Mouse (Mus musculus): ENCODE results near the gene Slc1a3. TPM values are rescaled to one million over a fixed set of nuclear protein-coding genes. Genes with fewer than 3 reads are reported as not detected.
A peak's percentile ranks its signal among the peaks of the same experiment; 100 is the strongest.

Gene Slc1a3
- polyA plus RNA-seq, 1 experiment = 22.8 TPM

DNA sequence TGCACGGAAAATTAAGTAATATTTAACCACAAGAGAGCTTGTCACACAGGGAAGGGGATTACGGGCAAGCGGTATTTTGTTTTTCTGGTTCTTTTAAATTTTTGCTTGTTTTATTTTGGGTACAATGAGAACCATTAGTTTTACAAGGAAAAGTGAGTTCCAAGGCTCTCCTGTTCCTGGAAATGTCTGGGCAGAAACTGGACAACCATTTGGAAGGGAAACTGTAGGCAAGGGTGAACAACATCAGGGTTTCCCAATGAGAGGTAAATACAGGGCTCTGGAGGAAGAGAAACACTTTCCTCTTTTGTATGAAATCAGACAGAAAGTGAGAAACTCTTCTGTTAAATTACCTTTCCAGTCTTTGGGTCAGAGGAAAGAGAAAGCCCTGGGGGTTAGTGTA, 27.7 kb downstream of the Slc1a3 start:
- TF ChIP-seq CTCF (IDR thresholded peaks at IDR 0.05; ENCODE audit: borderline replicate concordance, insufficient read depth, low read length) (no peak), POLR2A (IDR thresholded peaks at IDR 0.05; ENCODE audit: low read depth, low read length) (no peak)
- H3K4me3 ChIP-seq (ENCODE audit: insufficient read depth, low read length) = no peak overlapping the region
- H3K4me1 ChIP-seq (ENCODE audit: control insufficient read depth, insufficient read depth, low read length) = peaks cover 6% of the 10 kb centered on the region
- no peak overlapping the region; the same call in 1 of the 2 replicates for H3K27ac ChIP-seq (ENCODE audit: insufficient read depth, low read length)

DNA sequence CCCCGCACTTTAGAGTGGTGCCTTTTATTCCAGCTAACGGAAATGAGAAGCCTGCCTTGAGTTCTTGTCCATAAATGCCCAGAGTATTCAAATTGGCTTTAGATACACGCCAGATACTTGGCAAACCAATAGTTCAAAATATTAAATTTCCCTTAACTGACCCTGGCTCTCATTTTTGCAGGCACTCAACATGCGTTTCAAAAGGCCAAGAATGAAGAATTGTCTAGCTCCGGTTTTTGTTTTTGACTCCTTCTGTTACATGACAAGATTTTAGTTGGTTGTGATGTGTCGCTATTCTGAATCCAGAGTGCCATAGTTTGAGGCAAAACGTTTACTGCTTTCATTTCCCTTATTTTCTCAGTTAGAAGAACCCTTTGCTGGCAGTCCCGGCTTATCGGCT, 28.1 kb downstream of the Slc1a3 start:
- Histone ChIP-seq H3K4me1 (ENCODE audit: control insufficient read depth, insufficient read depth, low read length) (peaks cover 6% of the 10 kb centered on the region), H3K27ac (ENCODE audit: insufficient read depth, low read length) (no peak overlapping the region; the same call in 1 of the 2 replicates), H3K4me3 (ENCODE audit: insufficient read depth, low read length) (no peak overlapping the region)
- TF ChIP-seq POLR2A (IDR thresholded peaks at IDR 0.05; ENCODE audit: low read depth, low read length) (no peak), CTCF (IDR thresholded peaks at IDR 0.05; ENCODE audit: borderline replicate concordance, insufficient read depth, low read length) (no peak)

DNA sequence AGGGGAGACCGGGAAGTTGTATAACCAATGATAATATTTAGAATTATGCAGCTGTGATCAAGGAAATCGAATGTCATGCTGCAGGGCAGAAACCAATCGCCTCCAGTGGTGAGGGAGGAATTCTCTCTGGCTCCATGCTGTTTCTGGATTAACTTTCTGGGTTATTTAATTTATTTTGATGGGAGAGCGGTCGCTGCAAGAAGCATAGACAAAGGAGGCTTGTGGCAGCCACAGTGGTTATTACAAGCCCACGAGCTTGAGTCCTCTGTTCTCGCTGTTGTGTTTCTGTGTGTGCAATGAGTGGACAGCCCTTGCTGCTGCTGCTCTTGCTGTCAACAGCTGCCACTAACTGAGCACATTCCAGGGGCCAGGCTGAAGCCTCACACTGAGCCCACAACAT, 28.6 kb downstream of the Slc1a3 start:
- TF ChIP-seq CTCF (IDR thresholded peaks at IDR 0.05; ENCODE audit: borderline replicate concordance, insufficient read depth, low read length) (no peak), POLR2A (IDR thresholded peaks at IDR 0.05; ENCODE audit: low read depth, low read length) (no peak)

DNA sequence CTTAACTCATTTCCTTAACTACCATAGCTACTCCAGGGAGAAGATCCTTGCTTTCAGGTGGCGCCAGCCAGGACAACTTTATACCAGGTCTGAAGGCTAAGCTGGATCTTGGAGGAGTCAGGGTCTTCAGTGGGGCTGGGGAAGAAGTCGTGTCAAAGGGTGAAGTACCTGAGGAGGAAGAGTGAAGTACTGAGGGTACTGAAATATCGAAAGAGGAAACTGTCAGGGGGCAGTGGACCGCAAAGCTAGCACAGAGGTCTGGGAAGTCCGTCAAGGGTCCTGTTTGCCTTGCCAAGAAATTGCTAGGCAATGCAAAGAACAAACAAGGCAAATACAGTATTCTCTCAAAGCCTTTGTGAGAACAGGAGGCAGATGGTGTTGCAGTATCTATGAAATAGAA, 29.6 kb downstream of the Slc1a3 start:
- Histone ChIP-seq H3K4me1 (ENCODE audit: control insufficient read depth, insufficient read depth, low read length) (peaks cover 13% of the 10 kb centered on the region), H3K4me3 (ENCODE audit: insufficient read depth, low read length) (no peak overlapping the region)
- TF ChIP-seq CTCF (IDR thresholded peaks at IDR 0.05; ENCODE audit: borderline replicate concordance, insufficient read depth, low read length) (no peak), POLR2A (IDR thresholded peaks at IDR 0.05; ENCODE audit: low read depth, low read length) (no peak)

More for the DNA sequence above, 28.6 kb downstream of the Slc1a3 start:
- peaks cover 6% of the 10 kb centered on the region for H3K4me1 ChIP-seq (ENCODE audit: control insufficient read depth, insufficient read depth, low read length)
- H3K27ac ChIP-seq (ENCODE audit: insufficient read depth, low read length) = no peak overlapping the region
- H3K4me3 ChIP-seq (ENCODE audit: insufficient read depth, low read length) = no peak overlapping the region

DNA sequence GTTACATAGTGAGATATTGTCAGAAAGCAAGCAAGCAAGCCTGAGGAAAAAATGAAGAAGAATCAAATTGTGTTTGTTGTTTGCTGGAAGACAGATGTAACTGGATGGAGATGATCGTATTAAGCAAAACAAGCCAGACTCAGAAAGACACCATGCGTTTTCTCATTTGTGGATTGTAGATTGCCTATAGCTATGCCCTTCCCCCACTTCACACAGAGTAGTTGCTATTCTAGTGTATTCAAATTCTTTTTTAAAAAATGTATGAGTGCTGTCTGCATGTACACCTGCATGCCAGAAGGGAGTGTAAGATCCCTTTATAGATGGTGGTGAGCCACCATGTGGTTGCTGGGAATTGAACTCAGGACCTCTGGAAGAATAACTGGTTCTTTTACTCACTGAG, 33.6 kb downstream of the Slc1a3 start:
- TF ChIP-seq CTCF (IDR thresholded peaks at IDR 0.05; ENCODE audit: borderline replicate concordance, insufficient read depth, low read length) = no peak
- no peak for TF ChIP-seq POLR2A (IDR thresholded peaks at IDR 0.05; ENCODE audit: low read depth, low read length)
- peaks cover 6% of the 10 kb centered on the region for H3K4me1 ChIP-seq (ENCODE audit: control insufficient read depth, insufficient read depth, low read length)
- H3K27ac ChIP-seq (ENCODE audit: insufficient read depth, low read length) = peak overlapping the region; percentile 89
- H3K4me3 ChIP-seq (ENCODE audit: insufficient read depth, low read length) = no peak overlapping the region

More for the DNA sequence above, 29.6 kb downstream of the Slc1a3 start:
- no peak overlapping the region for H3K27ac ChIP-seq (ENCODE audit: insufficient read depth, low read length)

DNA sequence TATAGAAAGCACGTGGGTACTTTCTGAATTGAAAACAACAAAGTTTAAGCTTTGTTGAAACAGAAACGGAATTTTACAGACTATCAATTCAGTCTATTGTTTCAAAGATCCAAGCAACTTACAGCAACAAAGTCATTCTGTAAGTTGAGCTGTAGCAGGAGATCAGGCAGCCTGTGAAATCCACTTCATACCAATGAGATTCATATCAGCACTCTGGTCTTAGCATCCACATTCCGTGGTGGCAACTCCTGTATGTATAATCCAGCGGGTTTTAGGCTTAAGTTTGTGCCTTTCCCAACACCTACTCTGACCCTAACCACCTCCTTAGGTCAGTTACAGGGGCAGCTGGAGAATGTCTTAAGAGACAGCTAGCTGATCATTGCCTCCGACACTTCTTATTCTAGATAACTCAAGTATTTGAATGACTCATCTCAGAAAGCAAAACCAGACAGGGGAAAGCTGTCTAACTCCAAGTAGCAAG, 34.3 kb downstream of the Slc1a3 start:
- H3K27ac ChIP-seq (ENCODE audit: insufficient read depth, low read length) = peak overlapping the region; percentile 89
- TF ChIP-seq CTCF (IDR thresholded peaks at IDR 0.05; ENCODE audit: borderline replicate concordance, insufficient read depth, low read length) (no peak), POLR2A (IDR thresholded peaks at IDR 0.05; ENCODE audit: low read depth, low read length) (no peak)
- H3K4me3 ChIP-seq (ENCODE audit: insufficient read depth, low read length) = no peak overlapping the region
- H3K4me1 ChIP-seq (ENCODE audit: control insufficient read depth, insufficient read depth, low read length) = peaks cover 6% of the 10 kb centered on the region

DNA sequence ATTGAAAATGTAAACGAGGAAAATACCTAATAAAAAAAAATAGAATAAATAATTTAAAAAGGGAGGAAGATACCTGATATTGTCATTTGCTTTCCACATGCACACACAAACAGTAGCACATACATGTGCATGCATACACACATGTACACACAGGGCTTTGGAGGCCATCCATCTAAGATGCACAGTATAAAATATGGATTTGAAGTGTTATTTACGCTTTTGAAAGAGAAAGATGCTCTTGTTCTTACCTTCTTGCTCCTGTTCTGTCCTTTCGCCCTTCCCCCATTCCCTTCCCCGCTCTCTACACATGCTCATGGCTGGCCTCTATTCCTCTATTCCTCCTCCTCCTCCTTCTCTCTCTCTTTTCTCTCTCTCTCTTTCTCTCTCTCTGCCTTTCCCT, 34.9 kb downstream of the Slc1a3 start:
- no peak overlapping the region for H3K4me3 ChIP-seq (ENCODE audit: insufficient read depth, low read length)
- TF ChIP-seq POLR2A (IDR thresholded peaks at IDR 0.05; ENCODE audit: low read depth, low read length) = no peak
- TF ChIP-seq CTCF (IDR thresholded peaks at IDR 0.05; ENCODE audit: borderline replicate concordance, insufficient read depth, low read length) = no peak
- no peak overlapping the region; the same call in 1 of the 2 replicates for H3K27ac ChIP-seq (ENCODE audit: insufficient read depth, low read length)
- H3K4me1 ChIP-seq (ENCODE audit: control insufficient read depth, insufficient read depth, low read length) = peaks cover 6% of the 10 kb centered on the region

DNA sequence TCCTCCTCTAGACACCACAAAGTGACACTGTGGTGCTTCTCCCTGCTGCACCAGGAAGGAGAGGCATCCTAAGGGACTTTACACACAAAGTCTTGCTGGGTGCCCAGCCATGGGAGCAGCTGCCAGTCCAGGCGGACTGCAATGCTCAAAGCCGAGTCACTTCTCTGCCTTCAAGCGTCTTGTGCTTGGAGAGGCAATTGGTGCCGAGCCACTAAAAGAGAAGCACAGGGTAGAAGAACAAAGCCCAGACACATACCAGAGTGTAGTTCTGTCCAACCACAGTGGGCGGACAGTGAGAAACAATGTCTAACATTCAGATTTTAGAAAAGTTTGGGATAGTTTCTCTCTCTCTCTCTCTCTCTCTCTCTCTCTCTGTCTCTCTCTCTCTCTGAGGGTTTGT, 38.0 kb downstream of the Slc1a3 start:
- TF ChIP-seq CTCF (IDR thresholded peaks at IDR 0.05; ENCODE audit: borderline replicate concordance, insufficient read depth, low read length) (no peak), POLR2A (IDR thresholded peaks at IDR 0.05; ENCODE audit: low read depth, low read length) (no peak)
- Histone ChIP-seq H3K27ac (ENCODE audit: insufficient read depth, low read length) (peak overlapping the region; percentile 50), H3K4me1 (ENCODE audit: control insufficient read depth, insufficient read depth, low read length) (peaks cover 6% of the 10 kb centered on the region), H3K4me3 (ENCODE audit: insufficient read depth, low read length) (no peak overlapping the region)

DNA sequence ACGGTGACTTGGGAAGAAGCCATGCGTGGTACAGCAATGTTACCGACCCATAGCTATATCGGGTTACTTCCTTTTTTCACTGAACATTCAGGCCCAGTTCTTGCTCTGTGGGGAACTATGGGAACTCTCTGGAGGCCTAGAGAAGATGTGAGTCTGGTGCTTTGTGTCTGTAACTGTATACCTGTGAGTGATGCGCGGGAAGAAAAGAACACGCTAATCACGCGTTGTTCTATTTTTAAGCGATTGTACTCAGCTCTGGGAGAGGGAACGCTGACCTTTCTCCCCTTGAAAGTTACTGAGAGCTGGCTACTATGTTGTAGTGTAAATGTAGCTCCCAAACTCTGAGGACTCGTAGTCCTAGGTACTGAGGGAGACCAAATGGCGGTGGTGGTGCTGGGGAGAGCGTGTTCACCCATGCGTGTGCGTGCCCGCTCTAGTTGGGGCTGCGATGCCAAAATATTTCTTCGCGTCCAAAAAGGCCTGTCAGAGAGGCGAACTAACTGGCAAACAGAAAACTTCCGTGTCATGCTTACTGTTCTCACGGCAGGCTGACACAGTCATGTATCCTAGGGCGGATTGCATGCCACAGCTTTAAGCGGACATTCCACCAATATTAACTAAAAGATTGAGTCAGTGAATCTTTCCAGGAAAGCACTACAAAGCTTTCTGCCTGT, 42.6 kb downstream of the Slc1a3 start:
- Histone ChIP-seq H3K4me3 (ENCODE audit: insufficient read depth, low read length) (no peak overlapping the region), H3K27ac (ENCODE audit: insufficient read depth, low read length) (peak overlapping the region; percentile 16), H3K4me1 (ENCODE audit: control insufficient read depth, insufficient read depth, low read length) (no peaks in the 10 kb centered on the region)
- TF ChIP-seq CTCF (IDR thresholded peaks at IDR 0.05; ENCODE audit: borderline replicate concordance, insufficient read depth, low read length) = no peak
- TF ChIP-seq POLR2A (IDR thresholded peaks at IDR 0.05; ENCODE audit: low read depth, low read length) = no peak

DNA sequence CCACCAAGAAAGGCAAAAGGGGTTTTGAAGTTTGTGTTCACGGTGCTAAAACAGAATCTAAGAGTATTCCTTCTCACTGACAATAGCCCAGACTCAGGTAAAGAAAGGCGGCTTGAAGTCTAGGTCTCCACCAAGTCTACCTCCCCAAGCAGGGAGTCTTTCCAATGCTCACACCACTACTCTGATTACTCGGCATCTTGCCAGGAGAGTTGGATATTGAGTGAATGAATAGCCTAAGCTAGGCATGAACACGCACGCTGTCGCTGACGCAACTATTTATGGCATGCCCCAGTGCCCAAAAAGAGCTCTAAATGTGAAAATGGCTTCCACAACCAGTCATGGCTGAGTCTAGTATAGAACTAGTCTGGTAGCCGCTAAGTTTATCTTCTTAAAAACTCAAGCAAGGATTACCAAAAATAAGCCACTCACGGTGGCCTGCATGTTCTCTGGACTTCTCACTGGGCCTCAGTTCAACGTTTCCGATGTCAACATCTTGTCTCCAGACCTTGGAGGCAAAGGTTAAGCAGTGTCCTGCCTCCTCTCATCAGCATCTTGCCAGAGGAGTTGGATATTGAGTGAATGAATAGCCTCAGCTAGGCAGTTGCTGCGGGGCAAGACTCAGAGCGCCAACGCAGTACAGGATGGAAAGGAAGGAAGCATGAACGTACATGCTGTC, 44.8 kb downstream of the Slc1a3 start:
- Histone ChIP-seq H3K4me3 (ENCODE audit: insufficient read depth, low read length) (no peak overlapping the region), H3K4me1 (ENCODE audit: control insufficient read depth, insufficient read depth, low read length) (no peaks in the 10 kb centered on the region), H3K27ac (ENCODE audit: insufficient read depth, low read length) (no peak overlapping the region)
- TF ChIP-seq POLR2A (IDR thresholded peaks at IDR 0.05; ENCODE audit: low read depth, low read length) (no peak), CTCF (IDR thresholded peaks at IDR 0.05; ENCODE audit: borderline replicate concordance, insufficient read depth, low read length) (no peak)
